Mouse (Mus musculus) forebrain, embryonic 14.5 days (tissue): Measurements from ENCODE around the gene Wars2. TPM values are rescaled to one million over a fixed set of nuclear protein-coding genes. Genes with fewer than 3 reads are reported as not detected.

Experiments
- ATAC-seq: fragments of 200-750 bp; cut with Nextera tagmentation; 2 replicates; pipeline ENCODE4 v1.8.0; 2017; ENCODE audit warnings: mild to moderate bottlenecking, moderate library complexity
- DNase-seq: peaks from one replicate; pipeline ENCODE4 v3.0.0-alpha.2; 2015; ENCODE audit warnings: low spot score
- H3K27ac ChIP-seq: fragments of 300-500 bp; sonication (generic); 2 replicates; pipeline ENCODE4 v1.5.1; 2014; ENCODE audit warnings: low read depth, mild to moderate bottlenecking, control low read depth, low read length, moderate library complexity
- H3K27me3 ChIP-seq: fragments of 300-500 bp; sonication (generic); replicated peaks from 2 replicates; pipeline ENCODE4 v1.6.1; 2014; ENCODE audit warnings: low read length, control low read depth, mixed read lengths; ENCODE audit not compliant: control insufficient read depth, insufficient read depth
- H3K36me3 ChIP-seq: fragments of 300-500 bp; sonication (generic); 2 replicates; pipeline ENCODE4 v1.6.1; 2014; ENCODE audit warnings: low read length, control low read depth; ENCODE audit not compliant: control insufficient read depth, insufficient read depth
- H3K4me1 ChIP-seq: fragments of 300-500 bp; sonication (generic); 2 replicates; pipeline ENCODE4 v1.6.1; 2014; ENCODE audit warnings: antibody characterized with exemption, low read length, control low read depth; ENCODE audit not compliant: control insufficient read depth, insufficient read depth
- H3K4me2 ChIP-seq: fragments of 300-500 bp; sonication (generic); 2 replicates; pipeline ENCODE4 v1.6.1; 2014; ENCODE audit warnings: mild to moderate bottlenecking, control low read depth, low read length
- H3K4me3 ChIP-seq: fragments of 300-500 bp; sonication (generic); 2 replicates; pipeline ENCODE4 v1.5.1; 2014; ENCODE audit warnings: low read depth, low read length, control low read depth
- H3K9ac ChIP-seq: fragments of 300-500 bp; sonication (generic); 2 replicates; pipeline ENCODE4 v1.6.1; 2014; ENCODE audit warnings: mild to moderate bottlenecking, low read length, control low read depth, moderate library complexity
- H3K9me3 ChIP-seq: fragments of 300-500 bp; sonication (generic); replicated peaks from 2 replicates; pipeline ENCODE4 v1.6.1; 2016; ENCODE audit warnings: low read length, control low read depth, mixed read lengths; ENCODE audit not compliant: control insufficient read depth
- WGBS: fragments of 180-500 bp; shearing (Covaris S2); extraction: QIAGEN DNeasy Blood & Tissue Kit; methylation state at CpG from one replicate; pipeline ENCODE4 v1.1.7; 2014; 5-methylcytosine and 5-hydroxymethylcytosine counted together
- polyA plus RNA-seq: library from polyadenylated mRNA; unstranded; fragments of >200 nt; fragmentation: Nextera tagmentation; extraction: Ambion mirVana; gene quantifications from 2 replicates; pipeline ENCODE4 v1.2.1, GENCODE M21; 2014

Wars2 gene
- polyA plus RNA-seq, 1 experiment from 2014 or later, result 4.9 TPM

GRCm38 (mm10) chr3:99227807-99228206, 86.9 kb downstream of the Wars2 start:
- H3K27ac ChIP-seq, result no peak overlapping the region
- H3K9me3 ChIP-seq, result no peaks in the 10 kb centered on the region

GRCm38 (mm10) chr3:99233393-99234318, 92.8 kb downstream of the Wars2 start:
- 9% methylated on average over 20 of the region's 20 CpGs for WGBS
- ATAC-seq (peak; percentile 33; the same call in 1 of the 2 replicates), DNase-seq (peak; percentile 76)
- Histone ChIP-seq H3K4me3 (no peak overlapping the region), H3K4me1 (no peaks in the 10 kb centered on the region), H3K9ac (no peak overlapping the region), H3K4me2 (peak overlapping the region; percentile 12; the same call in 1 of the 2 replicates), H3K27me3 (peaks cover 53% of the 10 kb centered on the region), H3K27ac (no peak overlapping the region), H3K9me3 (no peaks in the 10 kb centered on the region), H3K36me3 (no peaks in the 10 kb centered on the region)

More at GRCm38 (mm10) chr3:99227807-99228206, 86.9 kb downstream of the Wars2 start:
- ATAC-seq, result no peak
- no peak for DNase-seq
- peaks cover 7% of the 10 kb centered on the region; the same call in 1 of the 2 replicates for H3K27me3 ChIP-seq
- H3K4me1 ChIP-seq, result no peaks in the 10 kb centered on the region
- no peak overlapping the region for H3K4me3 ChIP-seq
- no peaks in the 10 kb centered on the region for H3K36me3 ChIP-seq
- WGBS, result 80% methylated on average over 2 of the region's 2 CpGs
- no peak overlapping the region for H3K4me2 ChIP-seq
- H3K9ac ChIP-seq, result no peak overlapping the region

GRCm38 (mm10) chr3:99234319-99234869, 93.5 kb downstream of the Wars2 start:
- DNase-seq, result no peak

GRCm38 (mm10) chr3:99235116-99235803, 94.4 kb downstream of the Wars2 start:
- H3K9ac ChIP-seq, result no peak overlapping the region
- DNase-seq (no peak), ATAC-seq (no peak)
- no peak overlapping the region for H3K4me2 ChIP-seq
- H3K4me3 ChIP-seq, result no peak overlapping the region
- H3K27me3 ChIP-seq, result peaks cover 68% of the 10 kb centered on the region
- under 1% methylated on average over 23 of the region's 23 CpGs for WGBS
- H3K27ac ChIP-seq, result no peak overlapping the region
- H3K9me3 ChIP-seq, result no peaks in the 10 kb centered on the region
- no peaks in the 10 kb centered on the region for H3K4me1 ChIP-seq
- no peaks in the 10 kb centered on the region for H3K36me3 ChIP-seq

More at GRCm38 (mm10) chr3:99234319-99234869, 93.5 kb downstream of the Wars2 start:
- Histone ChIP-seq H3K4me3 (no peak overlapping the region), H3K27ac (no peak overlapping the region), H3K9ac (no peak overlapping the region), H3K4me1 (no peaks in the 10 kb centered on the region), H3K36me3 (no peaks in the 10 kb centered on the region), H3K4me2 (peak overlapping the region; percentile 12; the same call in 1 of the 2 replicates), H3K9me3 (no peaks in the 10 kb centered on the region), H3K27me3 (peaks cover 60% of the 10 kb centered on the region)
- 2% methylated on average over 17 of the region's 17 CpGs for WGBS
- peak; percentile 35 for ATAC-seq

- no peak for DNase-seq
- H3K4me2 ChIP-seq, result no peak overlapping the region
- no peak for ATAC-seq
- 3% methylated on average over 18 of the region's 18 CpGs for WGBS
- H3K4me3 ChIP-seq, result no peak overlapping the region
- no peaks in the 10 kb centered on the region for H3K4me1 ChIP-seq
- H3K27ac ChIP-seq, result no peak overlapping the region
- H3K9ac ChIP-seq, result no peak overlapping the region
- H3K9me3 ChIP-seq, result no peaks in the 10 kb centered on the region
- H3K36me3 ChIP-seq, result no peaks in the 10 kb centered on the region
- peaks cover 76% of the 10 kb centered on the region for H3K27me3 ChIP-seq
Observed at GRCm38 (mm10) chr3:99235804-99236755, 95.2 kb downstream of the Wars2 start.

- no peak for DNase-seq
- H3K36me3 ChIP-seq, result no peaks in the 10 kb centered on the region
- ATAC-seq, result no peak
- H3K9ac ChIP-seq, result no peak overlapping the region
- H3K4me1 ChIP-seq, result no peaks in the 10 kb centered on the region
- H3K9me3 ChIP-seq, result no peaks in the 10 kb centered on the region
- H3K4me2 ChIP-seq, result no peak overlapping the region
- no peak overlapping the region for H3K4me3 ChIP-seq
- no peak overlapping the region for H3K27ac ChIP-seq
- WGBS, result 0% methylated on average over 1 of the region's 1 CpGs
- peaks cover 89% of the 10 kb centered on the region for H3K27me3 ChIP-seq
Observed at GRCm38 (mm10) chr3:99238691-99239090, 97.8 kb downstream of the Wars2 start.

GRCm38 (mm10) chr3:99239301-99240045, 98.6 kb downstream of the Wars2 start:
- no peak for DNase-seq

More at GRCm38 (mm10) chr3:99239301-99240045, 98.6 kb downstream of the Wars2 start:
- Histone ChIP-seq H3K4me1 (no peaks in the 10 kb centered on the region), H3K36me3 (no peaks in the 10 kb centered on the region), H3K27ac (no peak overlapping the region), H3K4me2 (no peak overlapping the region), H3K4me3 (no peak overlapping the region), H3K9me3 (no peaks in the 10 kb centered on the region), H3K27me3 (peaks cover 91% of the 10 kb centered on the region), H3K9ac (no peak overlapping the region)
- WGBS, result 2% methylated on average over 20 of the region's 20 CpGs
- no peak for ATAC-seq
